Mouse (Mus musculus) heart, embryonic 15.5 days (tissue): Measurements from ENCODE around the gene Svs6. TPM values are rescaled to one million over a fixed set of nuclear protein-coding genes. Genes with fewer than 3 reads are reported as not detected.

Experiments used
- ATAC-seq: fragments of 200-750 bp; cut with Nextera tagmentation; replicated peaks from 2 replicates; pipeline ENCODE4 v1.8.0; 2017; ENCODE audit warnings: low read depth, moderate TSS enrichment; ENCODE audit not compliant: insufficient number of reproducible peaks, insufficient read depth, low FRiP score
- H3K27ac ChIP-seq: fragments of 300-500 bp; sonication (generic); 2 replicates; pipeline ENCODE4 v1.5.1; 2015; ENCODE audit warnings: mild to moderate bottlenecking, inconsistent platforms
- H3K27me3 ChIP-seq: fragments of 300-500 bp; sonication (generic); 2 replicates; pipeline ENCODE4 v1.6.1; 2015; ENCODE audit warnings: inconsistent platforms
- H3K36me3 ChIP-seq: fragments of 300-500 bp; sonication (generic); 2 replicates; pipeline ENCODE4 v1.6.1; 2015; ENCODE audit warnings: mild to moderate bottlenecking, inconsistent platforms
- H3K4me1 ChIP-seq: fragments of 300-500 bp; sonication (generic); replicated peaks from 2 replicates; pipeline ENCODE4 v1.6.1; 2015; ENCODE audit warnings: inconsistent platforms
- H3K4me2 ChIP-seq: fragments of 300-500 bp; sonication (generic); 2 replicates; pipeline ENCODE4 v1.6.1; 2015; ENCODE audit warnings: inconsistent platforms, mild to moderate bottlenecking, moderate library complexity
- H3K4me3 ChIP-seq: fragments of 300-500 bp; sonication (generic); 2 replicates; pipeline ENCODE4 v1.5.1; 2015; ENCODE audit warnings: mild to moderate bottlenecking, inconsistent platforms
- H3K9ac ChIP-seq: fragments of 300-500 bp; sonication (generic); 2 replicates; pipeline ENCODE4 v1.6.1; 2015; ENCODE audit warnings: mild to moderate bottlenecking, inconsistent platforms
- H3K9me3 ChIP-seq: fragments of 300-500 bp; sonication (generic); replicated peaks from 2 replicates; pipeline ENCODE4 v1.6.1; 2016; ENCODE audit warnings: inconsistent platforms
- WGBS: fragments of 180-500 bp; shearing (Covaris S2); methylation state at CpG from one replicate; pipeline ENCODE4 v1.1.7; 2015; ENCODE audit warnings: mixed read lengths; 5-methylcytosine and 5-hydroxymethylcytosine counted together
- microRNA-seq: library from miRNA; unstranded; fragments of <30 nt; microRNA quantifications from one replicate; pipeline ENCODE4, GENCODE M21; 2016
- polyA plus RNA-seq: library from polyadenylated mRNA; unstranded; fragments of >200 nt; fragmentation: Nextera tagmentation; extraction: Ambion mirVana; gene quantifications from 2 replicates; pipeline ENCODE4 v1.2.1, GENCODE M21; 2015

Svs6 gene
- polyA plus RNA-seq, 1 experiment from 2014 or later = not detected

GRCm38 (mm10) chr2:164356177-164356967 lies 39.8 kb downstream of the Svs6 start:
- Histone ChIP-seq H3K9ac (no peak overlapping the region), H3K9me3 (no peaks in the 10 kb centered on the region), H3K27me3 (peaks cover 2% of the 10 kb centered on the region; the same call in 1 of the 2 replicates), H3K4me1 (no peaks in the 10 kb centered on the region), H3K36me3 (no peaks in the 10 kb centered on the region), H3K4me3 (no peak overlapping the region), H3K4me2 (no peak overlapping the region), H3K27ac (no peak overlapping the region)
- 70% methylated on average over 11 of the region's 11 CpGs for WGBS
- no peak for ATAC-seq

DNA sequence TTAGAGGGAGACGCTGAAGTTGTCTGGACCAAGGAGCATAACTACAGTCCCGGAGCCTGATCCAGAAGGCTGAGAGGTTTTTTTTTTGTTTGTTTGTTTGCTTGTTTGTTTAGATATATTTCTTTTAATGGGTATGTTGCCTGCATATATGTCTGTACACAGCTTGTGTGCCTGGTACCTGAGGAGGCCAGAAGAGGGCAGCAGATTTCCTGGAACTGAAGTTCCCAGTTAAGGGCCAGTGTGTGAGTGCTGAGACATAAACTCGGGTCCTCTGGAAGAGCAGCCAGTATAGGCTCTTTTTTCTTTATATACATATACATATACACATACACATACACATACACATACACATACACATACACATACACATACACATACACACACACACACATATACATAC lies 41.8 kb downstream of the Svs6 start:
- WGBS = 84% methylated on average over 3 of the region's 3 CpGs
- H3K4me2 ChIP-seq = no peak overlapping the region
- H3K27ac ChIP-seq = no peak overlapping the region
- ATAC-seq = no peak
- peaks cover 2% of the 10 kb centered on the region for H3K27me3 ChIP-seq
- no peaks in the 10 kb centered on the region for H3K36me3 ChIP-seq
- H3K4me3 ChIP-seq = no peak overlapping the region
- no peak overlapping the region for H3K9ac ChIP-seq
- H3K4me1 ChIP-seq = no peaks in the 10 kb centered on the region
- H3K9me3 ChIP-seq = no peaks in the 10 kb centered on the region

DNA sequence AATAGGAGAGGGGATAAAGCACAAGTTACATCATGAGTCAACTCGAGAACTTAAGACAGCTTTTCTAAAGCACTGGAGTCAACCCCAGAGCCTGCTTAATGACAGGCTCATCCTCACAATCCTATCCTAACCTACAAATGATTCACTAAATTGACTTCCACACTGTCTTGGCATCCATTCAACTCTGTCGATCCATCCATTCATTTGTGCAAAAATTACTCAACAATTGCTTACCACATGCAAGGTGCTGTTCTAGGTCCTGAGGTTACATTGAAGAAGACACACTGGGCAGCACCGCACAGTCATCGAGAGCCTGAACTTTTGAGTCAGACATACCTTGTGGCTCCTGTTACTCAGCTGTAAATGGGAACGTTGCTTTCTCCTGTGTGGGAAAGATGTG lies 42.5 kb downstream of the Svs6 start:
- WGBS = 75% methylated on average over 5 of the region's 5 CpGs
- no peak overlapping the region for H3K27ac ChIP-seq

GRCm38 (mm10) chr2:164359668-164360067 lies 43.1 kb downstream of the Svs6 start:
- peaks cover 2% of the 10 kb centered on the region for H3K27me3 ChIP-seq
- no peak overlapping the region for H3K4me3 ChIP-seq
- H3K9ac ChIP-seq = no peak overlapping the region
- H3K36me3 ChIP-seq = no peaks in the 10 kb centered on the region
- H3K9me3 ChIP-seq = no peaks in the 10 kb centered on the region
- 74% methylated on average over 5 of the region's 5 CpGs for WGBS
- H3K27ac ChIP-seq = no peak overlapping the region
- no peaks in the 10 kb centered on the region for H3K4me1 ChIP-seq
- no peak overlapping the region for H3K4me2 ChIP-seq
- no peak for ATAC-seq

More for the DNA sequence above, 42.5 kb downstream of the Svs6 start:
- peaks cover 2% of the 10 kb centered on the region for H3K27me3 ChIP-seq
- H3K4me1 ChIP-seq = no peaks in the 10 kb centered on the region
- H3K9me3 ChIP-seq = no peaks in the 10 kb centered on the region
- no peaks in the 10 kb centered on the region for H3K36me3 ChIP-seq
- H3K9ac ChIP-seq = no peak overlapping the region
- ATAC-seq = no peak
- H3K4me3 ChIP-seq = no peak overlapping the region
- no peak overlapping the region for H3K4me2 ChIP-seq

GRCm38 (mm10) chr2:164360974-164361657 lies 44.6 kb downstream of the Svs6 start:
- WGBS = 34% methylated on average over 13 of the region's 13 CpGs
- Histone ChIP-seq H3K4me2 (no peak overlapping the region), H3K36me3 (no peaks in the 10 kb centered on the region)

DNA sequence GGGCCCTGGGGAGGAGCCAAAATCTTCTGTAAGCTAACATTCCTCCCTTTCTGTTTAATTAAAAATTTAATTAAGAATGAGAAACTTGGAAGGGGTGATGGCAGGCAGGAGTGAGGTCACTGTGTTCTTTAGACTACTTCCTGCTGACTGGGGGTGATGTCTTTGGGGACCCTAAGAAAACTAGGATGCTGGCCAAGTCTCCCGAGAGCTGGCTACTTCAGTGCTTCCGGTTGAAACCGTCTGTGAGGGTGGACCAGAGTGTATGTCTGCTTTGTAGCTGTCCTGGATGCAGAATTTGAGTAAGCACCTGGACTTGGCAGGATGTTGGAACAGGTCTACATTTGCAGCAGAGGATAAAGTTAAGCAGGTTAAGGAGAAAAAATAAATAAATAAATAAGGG lies 50.4 kb downstream of the Svs6 start:
- Histone ChIP-seq H3K4me1 (0 out of 2 replicates have a peak, but pooled peaks cover 3% of the 10 kb centered on the region), H3K9ac (no peak overlapping the region), H3K4me2 (no peak overlapping the region), H3K36me3 (no peaks in the 10 kb centered on the region), H3K9me3 (no peaks in the 10 kb centered on the region), H3K4me3 (no peak overlapping the region), H3K27me3 (no peaks in the 10 kb centered on the region; the same call in 1 of the 2 replicates), H3K27ac (no peak overlapping the region)
- ATAC-seq = no peak
- WGBS = 45% methylated on average over 3 of the region's 3 CpGs

More at GRCm38 (mm10) chr2:164360974-164361657, 44.6 kb downstream of the Svs6 start:
- Histone ChIP-seq H3K27me3 (peaks cover 1% of the 10 kb centered on the region), H3K9me3 (no peaks in the 10 kb centered on the region), H3K27ac (no peak overlapping the region), H3K4me1 (no peaks in the 10 kb centered on the region), H3K9ac (no peak overlapping the region), H3K4me3 (no peak overlapping the region)
- no peak for ATAC-seq

Small RNAs within 50 kb of the gene (microRNA-seq; reads per million reads assigned to microRNA genes)
- not detected for gene Mir7678

Other genes starting within 250 kb of the Svs6 start
- gene Stk4, start 246.4 kb upstream of the Svs6 start, polyA plus RNA-seq = 11.8 and 13.7 TPM in 2 replicates
- gene Tomm34, start 245.6 kb upstream of the Svs6 start, polyA plus RNA-seq = 42.8 and 51.8 TPM in 2 replicates
- gene Kcns1, start 145.6 kb upstream of the Svs6 start, polyA plus RNA-seq = 0.20 and 0.24 TPM in 2 replicates
- not detected in 2 replicates for gene Wfdc5, start 134.0 kb upstream of the Svs6 start, polyA plus RNA-seq
- not detected in 2 replicates for gene Wfdc12, start 126.1 kb upstream of the Svs6 start, polyA plus RNA-seq
- not detected in 2 replicates for gene Wfdc15a, start 116.6 kb upstream of the Svs6 start, polyA plus RNA-seq
- gene Wfdc15b, start 95.1 kb upstream of the Svs6 start, polyA plus RNA-seq = not detected in 2 replicates
- gene Svs2, start 78.3 kb upstream of the Svs6 start, polyA plus RNA-seq = not detected in 2 replicates
- gene Svs3b, start 60.1 kb upstream of the Svs6 start, polyA plus RNA-seq = not detected in 2 replicates
- not detected in 2 replicates for gene Svs4, start 38.3 kb upstream of the Svs6 start, polyA plus RNA-seq
- not detected in 2 replicates for gene Svs3a, start 27.5 kb upstream of the Svs6 start, polyA plus RNA-seq
- gene Svs5, start 16.0 kb downstream of the Svs6 start, polyA plus RNA-seq = not detected in 2 replicates
- 1.3 and 1.6 TPM in 2 replicates for gene Slpi, start 72.3 kb downstream of the Svs6 start, polyA plus RNA-seq
- gene Rbpjl, start 86.4 kb downstream of the Svs6 start, polyA plus RNA-seq = 0.25 and 0.80 TPM in 2 replicates
- 8.4 and 14.9 TPM in 2 replicates for gene Matn4, start 88.4 kb downstream of the Svs6 start, polyA plus RNA-seq
- 41.9 and 56.5 TPM in 2 replicates for gene Sdc4, start 127.1 kb downstream of the Svs6 start, polyA plus RNA-seq
- 32.0 and 40.4 TPM in 2 replicates for gene Sys1, start 140.2 kb downstream of the Svs6 start, polyA plus RNA-seq
- gene Gm20458, start 144.2 kb downstream of the Svs6 start, polyA plus RNA-seq = 10.5 and 13.5 TPM in 2 replicates
- not detected in 2 replicates for gene Trp53tg5, start 157.0 kb downstream of the Svs6 start, polyA plus RNA-seq
- gene Dbndd2, start 169.4 kb downstream of the Svs6 start, polyA plus RNA-seq = 8.6 and 16.5 TPM in 2 replicates
- gene Pigt, start 180.8 kb downstream of the Svs6 start, polyA plus RNA-seq = 42.1 and 54.1 TPM in 2 replicates
- gene Wfdc2, start 245.7 kb downstream of the Svs6 start, polyA plus RNA-seq = 10.0 and 39.8 TPM in 2 replicates